In the genomic region with DNA sequence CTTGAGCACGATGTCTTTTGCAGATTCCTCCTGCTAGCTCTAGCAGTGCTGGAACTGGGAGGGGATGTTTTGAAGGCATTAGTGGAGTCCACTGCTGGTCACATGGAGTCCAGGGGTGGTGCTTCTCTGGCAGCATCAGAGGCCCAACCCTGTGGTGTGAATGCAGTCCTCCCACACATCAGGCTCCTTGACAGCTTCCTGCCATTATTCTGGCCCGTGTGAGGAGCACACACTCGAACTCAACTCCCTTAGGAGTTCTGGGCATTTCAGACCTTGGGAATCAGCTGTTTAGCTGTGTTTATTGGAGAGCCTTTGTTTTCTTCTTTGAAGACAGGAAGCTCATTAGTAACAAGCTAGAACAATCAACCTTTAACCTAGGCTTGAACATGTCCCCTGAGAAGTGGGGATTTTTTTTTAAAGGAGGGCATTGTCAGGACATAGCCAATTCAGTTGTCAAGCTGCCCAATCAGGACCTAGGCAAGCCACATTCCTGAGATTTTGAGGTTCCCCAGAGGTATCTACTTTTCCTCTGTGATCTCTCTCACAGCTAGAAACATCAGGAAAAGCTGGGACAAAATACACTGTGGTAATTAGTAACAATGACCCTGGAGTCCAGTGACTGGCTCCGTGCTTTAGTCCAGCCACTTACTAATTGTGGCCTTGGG, we compare ENCODE assay signal across 10 mouse cellular contexts.
A peak's percentile ranks its signal among the peaks of the same experiment; 100 is the strongest.
DNase-seq lines count a peak whose midpoint lies in the region; ATAC-seq lines count a peak whose summit lies in the region.
"Had no signal": no experiment of that assay in that cellular context is flagged by ENCODE, and none has a peak within 500 bp of the region (broad histone marks: within the 10 kb centered on the region; RNA-seq: fewer than 3 reads in every experiment).

No protein-coding gene starts in this region.

- DNase-seq in 3T3-L1 (ENCODE audit: low read depth, low spot score) = peak; percentile 71
- DNase-seq in kidney, postnatal 4 days = peak; percentile 26 to 51
- no peak for DNase-seq in cerebellum, adult 11-12 months
- no peak for DNase-seq in thymus, adult 18-20 months
- DNase-seq in c-Kit-positive CD71-positive TER-119-positive erythroid progenitor cells, embryonic 14.5 days (ENCODE audit: low spot score) = no peak
- DNase-seq: thymus, postnatal 4 days had no signal

- no peak overlapping the region for H3K4me3 ChIP-seq in brown adipose tissue, adult 24 weeks (ENCODE audit: insufficient read depth, low read depth, low read length)
- H3K4me3 ChIP-seq in heart, embryonic 16.5 days (ENCODE audit: low read length) = no peak overlapping the region
- H3K4me3 ChIP-seq in forebrain, embryonic 12.5 days (replicated peaks) = no peak overlapping the region

- H3K9me3 ChIP-seq in heart, embryonic 16.5 days (replicated peaks; ENCODE audit: control insufficient read depth, low read length) = no peaks in the 10 kb centered on the region
- H3K9me3 ChIP-seq in forebrain, embryonic 12.5 days = no peaks in the 10 kb centered on the region

- no peaks in the 10 kb centered on the region for H3K36me3 ChIP-seq in heart, embryonic 16.5 days (ENCODE audit: control insufficient read depth, insufficient read depth)
- H3K36me3 ChIP-seq in forebrain, embryonic 12.5 days (replicated peaks) = no peaks in the 10 kb centered on the region

- H3K27me3 ChIP-seq in heart, embryonic 16.5 days (ENCODE audit: control insufficient read depth, insufficient read depth, low read length) = no peaks in the 10 kb centered on the region
- no peaks in the 10 kb centered on the region for H3K27me3 ChIP-seq in forebrain, embryonic 12.5 days

- H3K27ac ChIP-seq in brown adipose tissue, adult 24 weeks (replicated peaks; ENCODE audit: low read depth, low read length) = peak overlapping the region; percentile 48
- no peak overlapping the region for H3K27ac ChIP-seq in heart, embryonic 16.5 days (ENCODE audit: low read length)
- H3K27ac ChIP-seq in forebrain, embryonic 12.5 days = no peak overlapping the region

- H3K9ac ChIP-seq in heart, embryonic 16.5 days (ENCODE audit: low read length) = no peak overlapping the region
- no peak overlapping the region for H3K9ac ChIP-seq in forebrain, embryonic 12.5 days

- ATAC-seq in heart, embryonic 16.5 days (replicated peaks; ENCODE audit: extremely low read depth, insufficient read depth, low FRiP score) = peak; percentile 58
- ATAC-seq in forebrain, embryonic 12.5 days (ENCODE audit: low FRiP score) = no peak
- ATAC-seq: forebrain, embryonic 16.5 days had no signal

- peaks cover 19% of the 10 kb centered on the region; the same call in 1 of the 2 replicates for H3K4me1 ChIP-seq in brown adipose tissue, adult 24 weeks (ENCODE audit: control insufficient read depth, insufficient read depth, insufficient read length, low read length)
- no peaks in the 10 kb centered on the region for H3K4me1 ChIP-seq in heart, embryonic 16.5 days (ENCODE audit: control insufficient read depth, insufficient read depth, low read length)
- H3K4me1 ChIP-seq in forebrain, embryonic 12.5 days = no peaks in the 10 kb centered on the region; the same call in 1 of the 2 replicates

- no peak overlapping the region for H3K4me2 ChIP-seq in heart, embryonic 16.5 days (ENCODE audit: low read depth, low read length)
- H3K4me2 ChIP-seq in forebrain, embryonic 12.5 days = no peak overlapping the region

- 49% methylated on average over 4 of the region's 4 CpGs for WGBS in heart, embryonic 16.5 days
- 57% methylated on average over 4 of the region's 4 CpGs for WGBS in forebrain, embryonic 12.5 days

Comparison
In these comparisons a context has a peak if more than half of its experiments do, and no peak if none do; other contexts are left out.
1. DNase-seq: peak in 3T3-L1 (single experiment) and kidney, postnatal 4 days (2 of 2); none in cerebellum, adult 11-12 months (single experiment), thymus, adult 18-20 months (0 of 2) and c-Kit-positive CD71-positive TER-119-positive erythroid progenitor cells, embryonic 14.5 days (single experiment).